Mouse (Mus musculus) lung, postnatal 10 days (tissue): Measurements from ENCODE around the gene Pla2r1.
A peak's percentile ranks its signal among the peaks of the same experiment; 100 is the strongest.

ENCODE experiments used
- DNase-seq: peaks from one replicate; pipeline ENCODE4 v3.0.0; 2021

Gene Pla2r1

DNA sequence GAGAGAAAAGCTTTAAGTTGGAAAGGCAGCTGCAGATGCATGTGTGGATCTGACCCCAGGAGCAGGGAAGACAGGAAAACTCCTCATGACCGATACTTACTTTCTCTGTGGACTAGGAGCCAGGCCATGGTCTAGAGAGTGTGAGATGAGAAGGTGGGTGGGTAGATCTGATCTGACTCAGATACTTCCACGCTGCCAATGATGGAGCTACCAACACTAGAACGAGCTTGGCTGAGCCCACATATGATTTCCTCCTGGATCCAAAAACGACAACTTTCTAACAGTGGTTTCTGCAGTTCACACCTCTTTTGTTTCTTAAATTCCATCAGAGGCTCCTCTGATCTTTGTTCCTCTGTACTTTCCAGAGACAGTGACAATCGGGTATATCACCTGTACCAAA is 151.4 kb downstream of the Pla2r1 start:
- DNase-seq: no peak

DNA sequence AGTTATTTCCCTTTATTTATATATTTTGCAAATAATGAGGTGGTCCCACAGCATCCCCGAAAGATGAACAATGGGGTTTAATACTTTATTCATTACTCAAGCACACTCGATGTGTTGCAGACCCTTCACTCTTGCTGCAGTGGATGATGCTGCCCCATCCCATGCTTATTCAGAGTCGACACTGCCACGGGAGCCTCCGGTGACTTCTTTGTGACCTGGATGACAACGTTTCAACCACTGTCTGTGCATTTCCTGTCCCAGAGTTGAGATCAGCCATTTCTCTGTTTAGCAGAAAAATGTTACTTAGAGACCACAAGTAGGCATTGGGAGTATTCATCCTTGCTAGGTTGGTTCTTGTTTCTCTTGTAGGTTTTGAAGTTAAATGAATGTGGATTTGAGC is 159.3 kb downstream of the Pla2r1 start:
- DNase-seq: no peak

- DNase-seq: no peak
These were observed 160.8 kb downstream of the Pla2r1 start for GRCm38 (mm10) chr2:60392286-60392685.

DNA sequence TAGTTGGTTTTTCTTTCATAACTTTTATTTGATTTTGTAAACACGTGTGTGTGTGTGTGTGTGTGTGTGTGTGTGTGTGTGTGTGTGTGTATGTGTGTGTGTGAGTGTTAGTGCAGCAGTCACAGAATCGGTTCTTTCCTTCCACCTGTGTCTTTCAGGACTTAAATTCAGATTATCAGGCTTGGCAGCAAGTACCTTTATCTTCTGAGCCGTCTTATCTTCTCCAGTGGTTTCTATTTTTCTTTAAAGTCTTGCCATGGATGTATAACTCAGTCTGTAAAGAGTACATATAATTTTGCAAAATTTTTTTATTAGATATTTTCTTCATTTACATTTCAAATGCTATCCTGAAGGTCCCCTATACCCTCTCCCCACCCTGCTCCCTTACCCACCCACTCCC is 165.7 kb downstream of the Pla2r1 start:
- DNase-seq: no peak

DNA sequence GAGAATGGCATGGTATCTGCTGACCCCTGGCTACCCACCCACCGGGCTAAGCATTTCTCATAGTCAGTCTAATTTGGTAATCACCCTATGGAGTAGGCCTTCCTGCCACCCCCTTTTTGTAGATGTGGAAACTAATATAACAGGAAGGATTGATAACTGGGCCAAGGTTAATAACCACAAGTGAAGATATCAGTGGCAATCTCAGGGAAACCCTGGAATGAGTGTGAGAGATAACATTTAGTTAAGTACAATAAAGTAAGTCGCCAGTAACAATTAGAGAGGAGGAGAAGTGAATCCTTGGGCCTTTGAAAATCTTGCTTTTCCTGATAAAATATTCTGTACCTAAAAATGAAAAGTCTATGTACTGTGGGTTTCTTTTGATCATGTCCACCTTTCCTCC is 166.3 kb downstream of the Pla2r1 start:
- DNase-seq: no peak

- DNase-seq: peak; percentile 64
These were observed 168.4 kb downstream of the Pla2r1 start for GRCm38 (mm10) chr2:60384763-60385085.

- DNase-seq: no peak
These were observed 168.9 kb downstream of the Pla2r1 start for GRCm38 (mm10) chr2:60384083-60384762.

DNA sequence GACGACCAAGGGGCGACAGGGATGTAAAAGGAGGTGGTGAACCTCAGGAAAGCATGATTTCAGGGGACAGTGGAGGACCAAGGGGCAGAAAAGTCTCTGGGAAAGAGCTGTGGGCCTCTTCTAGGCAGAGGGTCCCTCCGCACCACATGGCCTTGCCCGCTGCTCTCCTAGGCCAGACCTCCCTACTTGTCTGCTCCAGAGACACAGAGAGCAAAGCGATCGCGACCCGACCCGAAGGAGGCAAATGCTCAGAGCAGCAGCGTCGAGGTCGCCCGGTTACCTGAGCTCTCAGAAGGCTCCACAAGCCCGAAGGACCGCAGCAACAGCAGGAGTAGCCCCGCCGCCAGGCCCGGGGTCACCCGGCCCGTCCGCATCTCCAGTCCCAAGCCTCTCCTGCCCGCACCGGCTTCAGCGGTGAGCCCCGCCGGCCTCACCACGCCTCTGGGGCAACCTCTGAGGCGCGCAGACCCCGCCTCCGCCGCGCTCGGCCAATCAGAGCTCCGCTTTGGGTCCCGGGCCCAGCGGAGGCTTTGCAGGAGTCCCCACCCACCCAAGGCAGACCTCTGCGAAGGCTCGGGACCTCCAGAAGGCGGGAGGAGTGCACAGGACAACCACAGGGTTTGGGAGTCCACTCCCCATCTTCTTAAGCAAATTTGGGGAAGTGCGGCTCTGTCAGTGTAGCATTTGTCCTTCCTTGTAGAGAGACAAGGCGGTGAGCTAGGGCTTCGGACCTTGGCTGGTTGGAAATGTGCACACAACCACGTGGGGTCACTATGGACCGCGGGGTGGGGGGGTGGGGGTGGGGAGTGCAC is 170.0 kb downstream of the Pla2r1 start, which contains the start of gene Ly75:
TSS of gene Ly75 (minus strand) at position 446 of the 812 bp plus-strand sequence.
- peak; percentile 89 for DNase-seq

DNA sequence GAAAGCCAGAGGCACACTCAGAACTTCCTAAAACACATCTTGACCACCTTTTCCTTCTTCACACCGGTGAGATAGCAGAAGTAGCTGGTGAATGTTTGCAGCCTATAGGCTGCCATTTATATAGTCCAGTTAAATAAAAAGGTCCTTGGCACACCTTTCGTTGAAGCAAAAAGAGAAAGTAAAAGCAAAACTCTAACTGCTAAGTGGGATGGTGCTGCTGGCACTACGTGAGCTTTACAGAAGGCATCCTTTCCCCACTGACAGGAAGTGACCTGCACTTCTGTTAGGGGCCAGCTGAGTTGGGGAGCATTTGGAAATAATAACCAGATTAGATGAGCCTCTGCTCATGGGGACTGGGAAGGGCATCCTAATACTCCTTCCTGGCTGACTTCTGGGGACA is 170.8 kb downstream of the Pla2r1 start:
- DNase-seq: no peak

DNA sequence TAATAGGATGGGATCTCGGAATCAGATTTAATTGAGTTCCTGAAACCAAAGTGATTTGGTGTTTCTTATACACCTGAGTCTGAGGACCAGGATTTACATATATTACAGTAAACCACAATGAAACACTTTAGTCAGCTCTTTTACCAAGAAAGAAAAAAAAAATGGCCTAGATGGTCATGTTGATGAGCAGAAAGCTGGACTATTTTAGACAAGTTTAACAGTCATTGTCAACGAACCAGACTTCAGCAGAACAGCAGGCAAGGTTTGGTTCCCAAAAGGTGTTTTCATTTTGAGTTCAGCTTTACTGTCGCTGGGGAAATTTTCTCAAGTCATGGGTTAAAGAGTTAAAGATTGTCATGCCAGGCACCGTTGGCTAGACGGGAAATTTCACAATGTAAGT is 175.8 kb downstream of the Pla2r1 start:
- DNase-seq: no peak

DNA sequence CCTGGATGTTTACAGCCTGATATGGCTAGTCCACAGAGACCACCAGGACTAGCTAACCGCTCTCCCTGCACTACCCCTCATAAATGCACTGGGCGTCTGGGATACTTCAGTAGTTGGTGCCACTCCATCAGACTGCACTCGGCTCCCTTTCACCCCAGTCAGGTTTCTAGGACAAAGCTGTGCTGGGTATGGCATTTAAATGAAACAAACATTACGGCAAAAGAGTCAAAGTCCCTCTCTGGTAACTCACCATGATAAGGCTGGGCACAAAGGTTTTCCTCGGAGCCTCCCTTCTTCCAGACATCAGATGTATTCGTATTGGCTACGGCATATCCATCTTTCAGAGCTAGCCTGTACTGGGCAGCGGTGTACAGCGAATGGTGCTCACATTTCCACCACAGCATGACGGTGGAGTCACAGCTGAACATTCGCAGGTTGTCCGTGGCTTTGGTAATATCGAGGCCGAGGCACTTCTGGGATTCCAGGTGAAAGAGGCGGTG is 177.4 kb downstream of the Pla2r1 start:
- DNase-seq: no peak

GRCm38 (mm10) chr2:60375126-60375525 is 178.0 kb downstream of the Pla2r1 start:
- DNase-seq: no peak

GRCm38 (mm10) chr2:60370188-60370587 is 182.9 kb downstream of the Pla2r1 start:
- DNase-seq: no peak

DNA sequence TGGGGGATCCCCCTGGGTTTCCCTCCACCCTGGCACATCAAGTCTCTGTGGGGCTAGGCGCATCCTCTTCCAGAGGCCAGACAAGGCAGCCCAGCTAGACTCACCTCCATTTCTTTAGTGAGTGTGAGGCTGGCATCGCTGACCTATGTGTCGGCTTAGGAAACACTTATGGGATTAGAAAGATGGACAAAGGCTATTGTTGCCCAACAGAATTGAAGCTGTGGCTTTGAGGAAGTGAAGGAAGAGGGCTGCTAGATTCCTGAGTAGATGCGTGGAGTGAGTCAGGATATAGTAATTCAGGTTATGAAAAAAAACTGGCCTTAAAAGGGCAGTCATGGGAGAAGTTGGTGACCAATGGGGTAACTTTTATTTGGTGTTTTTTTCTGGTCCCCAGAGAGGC is 183.7 kb downstream of the Pla2r1 start:
- no peak for DNase-seq

- no peak for DNase-seq
These were observed 185.2 kb downstream of the Pla2r1 start for GRCm38 (mm10) chr2:60367871-60368270.
